Mouse (Mus musculus) G1E (cell line): Measurements from ENCODE around the gene Cacng4.

Experiments
- CTCF ChIP-seq: IDR thresholded peaks from 2 replicates; pipeline ENCODE4 v1.5.1; 2012; ENCODE audit warnings: low read depth, low read length, inconsistent platforms, mixed read lengths
- GATA1 ChIP-seq: IDR thresholded peaks from 2 replicates; pipeline ENCODE4 v1.6.1; 2012; ENCODE audit warnings: borderline replicate concordance, low read length, inconsistent platforms, mixed read lengths
- GATA2 ChIP-seq: IDR thresholded peaks from 2 replicates; pipeline ENCODE4 v1.6.1; 2012; ENCODE audit warnings: low read depth, low read length, inconsistent platforms, borderline replicate concordance
- POLR2AphosphoS5 ChIP-seq: IDR thresholded peaks from 2 replicates; pipeline ENCODE4 v1.6.1; 2012; ENCODE audit warnings: low read depth, low read length, inconsistent platforms; ENCODE audit not compliant: insufficient replicate concordance
- TAL1 ChIP-seq: conservative IDR thresholded peaks from 2 replicates; pipeline ENCODE4 v1.6.1; 2012; ENCODE audit warnings: low read depth, low read length, inconsistent platforms, mixed read lengths

GRCm38 (mm10) chr11:107743100-107743499, 51.3 kb downstream of the Cacng4 start:
- TF ChIP-seq CTCF = no peak
- no peak for TF ChIP-seq GATA1
- TF ChIP-seq GATA2 = no peak
- TF ChIP-seq TAL1 = no peak
- no peak for TF ChIP-seq POLR2AphosphoS5
